Comparison of ENCODE assay signal across 28 mouse cellular contexts in the genomic region with DNA sequence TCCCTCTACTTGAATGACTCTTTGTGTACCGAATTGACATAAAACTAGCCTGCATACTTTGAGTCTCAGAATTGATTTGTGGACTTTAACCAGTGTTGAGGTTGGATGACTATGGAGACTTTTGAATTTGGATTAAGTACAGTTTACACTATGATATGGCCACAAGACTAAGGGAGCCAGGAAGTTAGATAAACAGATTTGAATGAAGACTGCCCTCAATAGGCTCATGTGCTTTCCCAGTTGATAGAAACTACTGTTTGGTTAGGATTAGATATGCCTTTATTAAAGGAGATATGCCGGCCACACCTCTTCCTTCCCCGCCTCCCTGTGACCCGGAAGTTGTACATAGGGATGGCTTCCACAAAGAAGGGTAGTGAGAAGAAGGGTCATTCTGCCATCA. TPM values are rescaled to one million over a fixed set of nuclear protein-coding genes. Genes with fewer than 3 reads are reported as not detected.
"Had no signal": no experiment of that assay in that cellular context is flagged by ENCODE, and none has a peak within 500 bp of the region (broad histone marks: within the 10 kb centered on the region; RNA-seq: fewer than 3 reads in every experiment).

No protein-coding gene starts in this region.

- H3K4me2 ChIP-seq: heart, embryonic 11.5 days; hindbrain, embryonic 12.5 days; hindbrain, embryonic 14.5 days; kidney, embryonic 15.5 days; limb, embryonic 13.5 days; limb, embryonic 15.5 days had no signal

- H3K4me3 ChIP-seq: heart, adult 2 months; hindbrain, embryonic 10.5 days; hindbrain, embryonic 12.5 days; kidney, embryonic 15.5 days; limb, embryonic 13.5 days; limb, embryonic 15.5 days had no signal

- DNase-seq: forebrain, postnatal 0 days; gastrocnemius, postnatal 14 days; heart, adult 2 months; heart, postnatal 10 days; heart, postnatal 4 days; kidney, adult 11 months; kidney, adult 2 months; kidney, adult 9 months; kidney, postnatal 14 days; kidney, postnatal 36 days; layer of hippocampus, adult 9-11 months; layer of hippocampus, postnatal 36 days; left cerebral cortex, postnatal 4 days had no signal

- H3K4me1 ChIP-seq: limb, embryonic 15.5 days had no signal

- H3K9me3 ChIP-seq: hindbrain, embryonic 10.5 days; hindbrain, embryonic 12.5 days; kidney, embryonic 15.5 days; limb, embryonic 13.5 days; limb, embryonic 15.5 days had no signal

- H3K36me3 ChIP-seq: hindbrain, embryonic 10.5 days; hindbrain, embryonic 12.5 days; kidney, embryonic 15.5 days; limb, embryonic 13.5 days; limb, embryonic 15.5 days had no signal

- H3K27ac ChIP-seq: heart, adult 2 months; hindbrain, embryonic 10.5 days; hindbrain, embryonic 12.5 days; hindbrain, embryonic 14.5 days; hindbrain, postnatal 0 days; kidney, embryonic 15.5 days; kidney, postnatal 0 days; limb, embryonic 13.5 days; limb, embryonic 15.5 days had no signal

- ATAC-seq: forebrain, postnatal 0 days; hindbrain, postnatal 0 days; intestine, embryonic 16.5 days had no signal

- H3K9ac ChIP-seq: forebrain, postnatal 0 days; hindbrain, embryonic 12.5 days; hindbrain, embryonic 14.5 days; kidney, embryonic 15.5 days; limb, embryonic 13.5 days; limb, embryonic 15.5 days had no signal

- H3K27me3 ChIP-seq: hindbrain, embryonic 12.5 days; limb, embryonic 13.5 days; limb, embryonic 15.5 days had no signal

RNA-seq across cellular contexts. Expression of gene Gm11027, which starts 0.4 kb away (rescaled TPM):
- polyA plus RNA-seq: forebrain, postnatal 0 days; heart, adult 2 months; heart, embryonic 11.5 days; heart, embryonic 14.5 days; heart, embryonic 16.5 days; hindbrain, embryonic 10.5 days; hindbrain, embryonic 12.5 days; hindbrain, embryonic 14.5 days; hindbrain, postnatal 0 days; intestine, embryonic 14.5 days; intestine, embryonic 16.5 days; kidney, adult 2 months; kidney, embryonic 15.5 days; kidney, postnatal 0 days; large intestine, adult 2 months; limb, embryonic 11.5 days; limb, embryonic 13.5 days; limb, embryonic 15.5 days had no signal
